Mouse (Mus musculus) splenic B cell, adult 2 months (primary cell): ENCODE measurements around the gene Aifm1.
A peak's percentile ranks its signal among the peaks of the same experiment; 100 is the strongest.

Experiments
- DNase-seq: peaks from one replicate; pipeline ENCODE4 v3.0.0-alpha.2; 2011; ENCODE audit warnings: low read depth, low spot score
- H3K27me3 ChIP-seq: 2 replicates; pipeline ENCODE4 v1.6.1; 2012; ENCODE audit warnings: mild to moderate bottlenecking, low read length, moderate library complexity, mixed read lengths; ENCODE audit not compliant: control insufficient read depth, poor library complexity, insufficient read depth, severe bottlenecking
- H3K36me3 ChIP-seq: 2 replicates; pipeline ENCODE4 v1.6.1; 2012; ENCODE audit warnings: mild to moderate bottlenecking, low read length, moderate library complexity, mixed read lengths; ENCODE audit not compliant: control insufficient read depth, poor library complexity, insufficient read depth, severe bottlenecking

Aifm1 gene

GRCm38 (mm10) chrX:48466174-48466573, 47.2 kb downstream of the Aifm1 start:
- Histone ChIP-seq H3K27me3 (no peaks in the 10 kb centered on the region), H3K36me3 (no peaks in the 10 kb centered on the region)
- DNase-seq, result no peak

- H3K27me3 ChIP-seq, result no peaks in the 10 kb centered on the region
- H3K36me3 ChIP-seq, result no peaks in the 10 kb centered on the region
- DNase-seq, result no peak
Observed at GRCm38 (mm10) chrX:48464436-48464835, 48.9 kb downstream of the Aifm1 start.

- Histone ChIP-seq H3K36me3 (no peaks in the 10 kb centered on the region), H3K27me3 (no peaks in the 10 kb centered on the region)
- no peak for DNase-seq
Observed at GRCm38 (mm10) chrX:48463636-48464035, 49.7 kb downstream of the Aifm1 start.

- Histone ChIP-seq H3K36me3 (no peaks in the 10 kb centered on the region), H3K27me3 (no peaks in the 10 kb centered on the region)
- DNase-seq, result peak; percentile 71
Observed at GRCm38 (mm10) chrX:48462754-48463507, 50.4 kb downstream of the Aifm1 start, which contains the start of gene Elf4. Gene Elf4 (minus strand): TSS chrX:48463132.

- DNase-seq, result peak; percentile 5
- no peaks in the 10 kb centered on the region for H3K27me3 ChIP-seq
Observed at GRCm38 (mm10) chrX:48462297-48462696, 51.1 kb downstream of the Aifm1 start.

GRCm38 (mm10) chrX:48461006-48461405, 52.4 kb downstream of the Aifm1 start:
- Histone ChIP-seq H3K36me3 (no peaks in the 10 kb centered on the region), H3K27me3 (no peaks in the 10 kb centered on the region)
- no peak for DNase-seq

More at GRCm38 (mm10) chrX:48462297-48462696, 51.1 kb downstream of the Aifm1 start:
- H3K36me3 ChIP-seq, result no peaks in the 10 kb centered on the region

GRCm38 (mm10) chrX:48460496-48460895, 52.9 kb downstream of the Aifm1 start:
- DNase-seq, result no peak
- H3K27me3 ChIP-seq, result no peaks in the 10 kb centered on the region

GRCm38 (mm10) chrX:48456956-48457355, 56.4 kb downstream of the Aifm1 start:
- no peak for DNase-seq
- Histone ChIP-seq H3K27me3 (no peaks in the 10 kb centered on the region), H3K36me3 (no peaks in the 10 kb centered on the region)

More at GRCm38 (mm10) chrX:48460496-48460895, 52.9 kb downstream of the Aifm1 start:
- no peaks in the 10 kb centered on the region for H3K36me3 ChIP-seq

- Histone ChIP-seq H3K36me3 (no peaks in the 10 kb centered on the region), H3K27me3 (no peaks in the 10 kb centered on the region)
- no peak for DNase-seq
Observed at GRCm38 (mm10) chrX:48455018-48455417, 58.3 kb downstream of the Aifm1 start.

- no peak for DNase-seq
- no peaks in the 10 kb centered on the region for H3K36me3 ChIP-seq
Observed at GRCm38 (mm10) chrX:48454495-48454878, 58.9 kb downstream of the Aifm1 start.

GRCm38 (mm10) chrX:48453736-48454494, 59.4 kb downstream of the Aifm1 start:
- Histone ChIP-seq H3K36me3 (no peaks in the 10 kb centered on the region), H3K27me3 (no peaks in the 10 kb centered on the region)
- peak; percentile 87 for DNase-seq

More at GRCm38 (mm10) chrX:48454495-48454878, 58.9 kb downstream of the Aifm1 start:
- H3K27me3 ChIP-seq, result no peaks in the 10 kb centered on the region

GRCm38 (mm10) chrX:48452931-48453673, 60.3 kb downstream of the Aifm1 start:
- Histone ChIP-seq H3K36me3 (no peaks in the 10 kb centered on the region), H3K27me3 (no peaks in the 10 kb centered on the region)
- DNase-seq, result peak; percentile 37

- H3K36me3 ChIP-seq, result no peaks in the 10 kb centered on the region
- H3K27me3 ChIP-seq, result no peaks in the 10 kb centered on the region
- peak; percentile 51 for DNase-seq
Observed at GRCm38 (mm10) chrX:48452231-48452890, 61.0 kb downstream of the Aifm1 start.

- Histone ChIP-seq H3K27me3 (no peaks in the 10 kb centered on the region), H3K36me3 (no peaks in the 10 kb centered on the region)
- DNase-seq, result no peak
Observed at GRCm38 (mm10) chrX:48449646-48450045, 63.7 kb downstream of the Aifm1 start.
